Mouse (Mus musculus) liver, embryonic 14.5 days (tissue): ENCODE measurements around the gene Ly6g6c.

ENCODE experiments used
- CTCF ChIP-seq: IDR thresholded peaks from 2 replicates; pipeline ENCODE4 v1.5.1; 2016; ENCODE audit warnings: antibody characterized with exemption, low read depth, control low read depth
- EP300 ChIP-seq: IDR thresholded peaks from 2 replicates; pipeline ENCODE4 v1.6.1; 2016; ENCODE audit warnings: antibody characterized with exemption, low read depth

GRCm38 (mm10) chr17:35066084-35066483 lies 896 bp downstream of the Ly6g6c start, which contains the start of gene Mpig6b:
- TF ChIP-seq CTCF, result no peak
- no peak for TF ChIP-seq EP300
